Mouse (Mus musculus): ENCODE data around the gene Tinagl1.

DNA sequence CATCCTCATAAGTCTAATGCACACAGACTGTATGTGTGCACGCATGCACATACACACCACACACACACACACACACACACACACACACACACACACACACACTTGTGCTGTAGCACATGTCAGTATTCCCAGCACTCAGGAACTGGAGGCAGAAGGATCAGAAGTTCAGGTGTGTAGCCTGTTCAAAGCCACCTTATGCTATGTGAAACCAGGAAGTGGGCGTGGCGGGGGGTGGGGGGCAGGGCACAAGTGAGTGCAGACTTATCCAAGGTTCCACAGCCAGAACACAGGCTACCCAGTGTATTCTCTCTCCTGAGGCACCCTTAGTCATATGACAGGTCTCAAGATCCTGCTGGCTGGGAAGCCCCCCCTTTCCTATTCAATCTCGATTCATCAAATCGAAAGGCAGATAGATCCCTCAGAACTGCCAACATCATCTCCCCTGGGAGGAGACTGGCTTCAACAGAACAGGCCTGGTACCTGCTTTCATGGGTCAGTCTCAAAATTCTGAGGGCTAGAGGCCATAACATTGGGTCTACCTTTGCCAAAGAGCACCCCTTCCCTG is 1.3 kb upstream of the Tinagl1 start:
- TF ChIP-seq CTCF (IDR thresholded peaks at IDR 0.05; ENCODE audit: insufficient read depth, low read length): no peak
- TF ChIP-seq POLR2A (IDR thresholded peaks at IDR 0.05; ENCODE audit: borderline replicate concordance, extremely low read depth, low read depth, low read length): no peak

Data from lung, adult 2 months (tissue).